Mouse (Mus musculus): Measurements from ENCODE around the gene Sync.

Sync gene

GRCm38 (mm10) chr4:129287472-129287981 is at the start of gene Sync:
Sync (plus strand) TSS chr4:129287617.
- peak; percentile 74 to 75 for DNase-seq

DNA sequence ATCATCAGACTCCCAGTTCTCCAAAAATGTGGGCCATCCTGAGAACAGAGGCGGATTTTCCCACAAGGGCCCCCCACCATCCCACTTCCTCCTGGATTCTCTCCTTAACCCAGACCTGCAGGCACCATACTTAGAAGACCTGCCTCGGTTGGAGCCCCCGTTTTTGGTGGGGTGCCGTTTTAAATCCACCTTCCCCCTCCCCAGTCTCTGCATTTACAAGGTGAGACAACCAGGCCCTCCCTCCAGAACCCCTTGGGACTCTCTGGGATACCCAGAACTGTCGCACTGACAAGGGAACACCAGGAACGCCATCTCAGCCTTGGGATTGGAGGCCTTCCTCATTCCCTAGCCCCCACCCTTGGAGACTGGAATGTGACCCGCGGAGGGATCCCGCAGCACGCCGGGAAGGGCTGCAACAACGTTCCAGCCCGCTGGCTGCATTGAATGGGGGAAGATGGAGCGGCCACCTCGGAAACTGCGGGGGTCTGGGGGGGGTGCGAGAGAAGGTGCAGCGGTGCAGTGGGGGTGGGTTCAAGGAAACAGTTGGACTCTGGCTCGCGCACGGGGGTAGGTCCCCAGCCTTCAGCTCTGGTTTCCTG is 49.5 kb upstream of the Sync start:
- peak; percentile 55 to 58 for DNase-seq

- no peak for DNase-seq
Observed at GRCm38 (mm10) chr4:129238579-129239016, 48.8 kb upstream of the Sync start.

DNA sequence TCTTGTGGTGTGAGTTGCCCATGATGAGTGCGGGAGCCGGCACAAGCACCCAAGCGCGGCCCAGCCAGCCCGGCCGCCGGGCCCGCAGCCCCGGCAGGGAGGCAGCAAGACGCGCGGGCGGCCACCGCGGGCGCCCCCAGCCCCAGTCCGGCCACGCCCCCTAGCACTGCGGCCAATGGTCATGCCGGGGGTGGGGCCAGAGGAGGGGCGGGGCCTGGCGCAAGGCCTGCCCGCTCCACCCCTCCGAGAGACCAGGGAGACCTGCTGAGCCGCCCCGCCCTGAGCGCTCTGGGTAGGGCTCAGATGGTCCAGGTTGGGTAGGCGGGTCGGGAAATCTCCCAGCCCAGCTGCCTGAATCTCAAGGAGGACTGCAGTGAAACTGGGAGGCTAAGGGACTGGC is 48.3 kb upstream of the Sync start:
- DNase-seq, result peak; percentile 92 to 93

GRCm38 (mm10) chr4:129241898-129242297 is 45.5 kb upstream of the Sync start:
- DNase-seq, result peak in 1 of 2 experiments; percentile 19

DNA sequence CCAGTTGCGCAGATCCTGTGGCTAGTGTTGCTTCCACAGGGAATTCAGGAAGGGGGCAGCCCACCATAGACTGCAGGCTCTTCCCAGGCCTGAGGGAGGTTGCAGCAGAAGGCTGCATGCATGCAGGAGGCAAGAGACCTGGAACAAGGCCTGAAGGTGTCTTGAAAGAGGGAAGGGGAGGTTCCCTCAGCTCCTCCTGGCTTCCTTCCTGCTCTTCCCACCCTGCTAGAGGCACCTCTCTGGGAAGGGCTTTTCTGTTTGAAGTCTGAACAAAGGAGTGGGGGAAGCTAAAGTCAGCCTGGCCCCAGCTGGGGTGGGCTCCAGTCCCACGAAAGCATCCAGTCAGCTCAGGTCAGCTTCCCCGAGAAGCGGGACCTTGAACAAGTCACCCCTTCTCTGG is 45.1 kb upstream of the Sync start:
- peak in 1 of 2 experiments; percentile 16 for DNase-seq

DNA sequence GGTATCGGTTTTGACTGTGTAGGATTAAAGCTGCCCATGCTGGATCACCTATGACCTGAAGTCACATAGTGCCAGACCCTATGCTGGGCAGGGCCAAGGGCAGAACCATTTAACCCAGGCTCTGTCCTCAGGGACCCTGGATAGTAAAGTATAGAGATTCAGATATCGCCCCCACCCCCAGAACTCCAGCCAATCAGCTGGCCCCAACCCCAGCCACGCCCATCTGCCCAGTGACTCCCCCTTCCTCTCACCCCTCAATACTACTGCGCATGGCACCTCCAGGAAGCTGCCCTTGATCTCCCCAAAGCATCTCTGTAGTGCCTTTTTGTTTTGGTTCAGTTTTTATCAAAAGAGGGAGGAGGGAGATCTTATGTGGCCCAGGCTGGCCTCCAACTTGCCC is 44.7 kb upstream of the Sync start:
- DNase-seq, result peak in 1 of 2 experiments; percentile 18

DNA sequence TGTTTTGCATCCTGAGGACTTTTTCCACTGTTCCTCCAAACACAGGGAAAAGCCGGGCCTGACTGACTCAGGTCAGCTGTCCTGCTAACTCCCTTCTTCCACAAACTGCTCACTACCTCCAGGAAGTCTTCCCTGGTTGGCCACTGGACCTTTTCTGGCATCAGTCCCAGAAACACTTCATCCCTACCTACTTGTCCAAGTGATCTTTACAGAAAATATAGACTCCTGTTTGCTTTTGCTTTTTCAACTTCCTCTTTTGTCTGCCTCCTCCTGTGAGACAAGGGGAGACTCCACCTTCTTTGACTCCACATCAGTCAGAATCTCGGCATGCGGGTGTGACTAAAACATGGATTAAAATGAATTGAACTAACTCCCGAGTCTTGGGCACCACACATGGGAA is 42.6 kb upstream of the Sync start:
- no peak for DNase-seq

GRCm38 (mm10) chr4:129246360-129247301 is 40.8 kb upstream of the Sync start:
- no peak for DNase-seq

DNA sequence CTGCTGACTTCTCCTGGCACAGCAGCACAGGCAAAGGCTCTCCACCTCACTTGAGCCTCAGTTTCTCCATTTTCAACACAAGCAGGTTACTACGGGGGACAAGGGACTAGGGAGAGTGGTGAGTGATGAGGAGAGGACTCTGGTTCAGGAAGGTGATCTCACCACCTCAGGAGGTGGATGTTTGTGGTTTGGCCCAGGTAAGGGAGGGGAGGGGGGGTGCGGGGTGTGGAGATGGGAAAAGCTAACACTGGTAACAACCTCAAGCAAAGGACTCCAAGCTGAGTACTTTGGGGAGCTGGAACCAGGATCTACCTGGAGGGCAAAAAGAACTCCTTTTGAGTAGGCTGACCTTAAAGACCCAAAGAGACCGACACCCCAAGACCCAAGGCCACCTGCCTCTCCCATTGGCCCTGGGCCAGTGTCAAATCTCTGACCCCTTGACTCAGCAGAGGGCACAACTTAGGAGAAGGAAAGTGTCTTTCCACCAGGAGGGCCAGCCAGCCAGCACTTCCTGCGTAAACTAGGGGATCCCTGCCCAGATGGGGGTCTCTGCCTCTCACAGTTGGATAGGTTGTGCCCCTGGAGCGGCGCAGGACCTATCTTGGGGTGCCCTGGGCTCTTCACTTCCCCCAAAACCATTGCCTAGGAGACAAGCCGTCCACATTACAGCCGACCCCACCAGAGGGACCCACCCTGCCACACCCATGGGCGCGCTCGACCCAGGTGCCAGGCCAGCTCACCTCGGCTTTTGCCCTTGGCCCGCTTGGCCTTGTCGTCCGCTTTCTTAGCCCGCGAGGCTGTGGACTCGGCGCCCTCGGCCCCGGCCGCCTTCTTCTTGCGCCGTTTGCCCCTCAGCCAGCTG is 39.8 kb upstream of the Sync start:
- DNase-seq, result peak in 1 of 2 experiments; percentile 28

DNA sequence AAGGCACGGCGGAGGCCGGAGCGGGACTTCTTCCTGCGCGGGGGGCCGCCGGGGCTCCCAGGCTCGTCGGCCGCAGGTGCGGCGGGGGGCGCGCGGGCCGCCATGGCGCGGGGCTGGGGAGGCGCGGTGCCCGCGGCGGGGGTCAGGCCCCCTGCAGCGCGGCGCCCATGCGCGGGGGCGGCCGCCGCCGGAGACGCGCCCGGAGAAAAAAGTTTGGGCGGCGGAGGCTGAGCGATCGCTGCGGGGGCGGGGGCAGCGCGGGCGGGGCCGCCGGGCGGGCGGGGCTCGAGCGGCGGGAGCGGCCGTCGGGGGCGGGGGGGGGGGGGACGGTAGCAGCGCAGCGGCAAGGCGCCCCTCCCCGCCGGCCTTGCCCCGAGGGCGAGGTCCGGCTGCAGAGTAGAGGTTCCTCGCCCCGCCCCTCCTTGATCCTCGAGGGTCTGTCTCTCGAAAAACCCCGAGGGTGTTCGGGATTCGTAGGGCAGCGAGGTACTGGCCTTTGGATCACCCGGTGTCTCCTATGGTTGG is 39.1 kb upstream of the Sync start:
- peak in 1 of 2 experiments; percentile 23 for DNase-seq

DNA sequence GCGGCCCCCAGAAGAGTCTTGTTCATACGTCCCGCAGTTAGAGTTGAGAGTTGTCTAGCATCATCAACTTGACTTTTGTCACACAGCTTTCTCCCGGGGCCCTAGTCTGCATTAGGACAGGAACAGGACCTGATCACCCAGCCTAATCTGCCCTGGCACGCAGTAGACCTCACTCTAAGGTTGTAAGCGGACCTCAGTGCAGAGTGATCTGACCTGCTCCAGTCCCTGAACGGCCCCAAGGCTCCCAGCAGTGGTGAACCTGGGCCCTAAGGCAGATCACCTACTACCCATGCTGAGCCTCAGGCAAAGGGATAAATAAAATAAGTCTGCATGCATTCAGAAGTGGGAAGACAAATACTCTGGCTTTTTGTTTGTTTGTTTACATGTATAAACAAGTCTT is 38.1 kb upstream of the Sync start:
- no peak for DNase-seq

DNA sequence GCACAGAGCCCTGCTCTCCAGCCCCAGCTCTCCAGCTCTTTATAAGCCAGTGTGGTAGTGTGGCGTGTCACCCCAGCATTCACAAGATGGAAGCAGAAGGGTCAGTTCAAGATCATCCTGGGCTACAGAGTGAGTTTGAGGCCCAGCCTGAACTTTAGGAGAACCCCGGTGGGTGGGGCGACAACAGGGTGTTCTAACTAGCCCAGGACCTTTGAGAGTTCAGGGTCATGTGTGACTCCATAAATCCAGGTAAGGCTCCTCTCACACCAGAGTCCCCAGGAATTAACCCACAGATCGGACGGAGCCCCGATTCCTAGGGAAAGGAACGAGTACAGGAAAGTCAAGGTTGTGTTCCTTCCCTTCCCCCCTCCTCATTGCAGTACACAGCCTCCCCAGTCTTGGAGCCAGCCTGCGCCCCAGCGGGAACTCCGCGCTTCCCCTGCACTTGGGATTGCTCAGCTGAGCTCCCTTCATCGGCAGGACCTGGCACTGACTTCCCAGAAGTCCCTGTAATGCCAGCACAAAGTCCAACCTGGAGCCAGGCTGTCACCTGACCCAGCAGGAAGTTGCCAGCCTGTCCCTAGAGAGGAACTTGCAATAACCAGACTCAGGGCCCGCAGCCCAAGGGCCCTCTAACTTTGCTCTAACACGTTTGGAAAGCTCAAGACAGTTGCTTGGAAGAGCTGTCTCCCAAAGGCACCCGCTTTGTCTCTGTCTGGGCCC is 36.5 kb upstream of the Sync start:
- peak in 1 of 2 experiments; percentile 57 for DNase-seq

GRCm38 (mm10) chr4:129251482-129252125 is 35.8 kb upstream of the Sync start:
- peak in 1 of 2 experiments; percentile 22 for DNase-seq

- no peak for DNase-seq
Observed at GRCm38 (mm10) chr4:129252492-129252891, 34.9 kb upstream of the Sync start.

- no peak for DNase-seq
Observed at GRCm38 (mm10) chr4:129254571-129254970, 32.8 kb upstream of the Sync start.

DNA sequence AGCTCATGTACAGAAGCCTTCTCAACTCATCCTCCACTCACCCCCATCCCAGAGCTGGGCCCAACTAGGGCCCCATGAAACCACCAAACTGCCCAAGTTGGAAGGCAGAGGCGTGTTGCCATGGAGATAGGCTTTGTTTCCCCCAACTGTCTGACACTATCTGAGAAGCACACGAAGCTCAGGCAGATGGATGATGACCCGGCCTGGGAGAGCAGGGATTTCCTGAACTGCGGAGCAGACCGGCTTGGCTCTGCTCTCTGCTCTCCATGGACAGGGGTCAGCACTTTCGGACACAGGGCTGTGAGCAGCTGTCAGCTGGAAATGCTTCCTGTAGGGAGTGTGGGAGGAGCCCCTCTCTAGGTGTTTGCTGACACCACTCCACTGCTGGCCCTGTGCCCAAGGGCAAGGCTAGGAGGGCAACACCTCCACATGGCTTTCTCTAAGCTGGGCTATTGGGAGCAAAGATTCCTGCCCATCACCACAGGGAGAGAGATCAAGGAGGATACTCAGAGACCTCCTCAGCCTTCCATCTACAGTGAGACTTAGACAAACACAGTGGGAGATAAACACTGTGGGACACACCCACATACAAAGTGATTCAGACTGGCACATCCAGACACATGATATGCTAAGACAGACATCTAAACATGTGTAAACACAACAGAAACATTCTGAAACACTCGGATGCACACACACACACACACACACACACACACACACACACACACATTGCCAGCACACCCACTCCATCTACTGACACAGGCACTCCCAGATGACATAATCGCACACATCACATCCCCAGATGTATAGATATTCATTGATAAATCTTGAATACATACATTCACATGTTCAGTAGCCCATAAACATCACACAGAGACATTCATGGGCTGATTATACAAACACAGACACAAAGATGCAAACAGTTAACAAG is 30.7 kb upstream of the Sync start:
- DNase-seq, result no peak

DNA sequence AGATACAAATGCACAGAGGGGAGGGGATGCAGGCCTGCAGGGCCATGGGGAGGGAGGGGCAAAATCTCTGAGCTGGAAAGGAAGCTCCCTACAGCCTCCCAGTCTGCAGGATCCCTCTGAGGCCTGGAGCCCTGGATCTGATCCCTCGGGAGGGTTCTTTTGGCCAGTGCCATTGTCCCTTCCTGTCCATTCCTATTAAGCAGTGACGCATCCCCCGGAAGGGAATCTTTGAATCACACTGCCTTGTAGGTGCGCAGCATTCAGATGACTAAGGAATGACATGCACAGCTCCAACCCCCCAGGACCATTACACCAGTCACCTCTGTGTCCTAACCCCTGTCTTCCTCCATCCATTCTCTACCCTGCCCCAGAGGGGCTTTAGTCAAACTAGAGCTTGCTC is 28.3 kb upstream of the Sync start:
- no peak for DNase-seq

GRCm38 (mm10) chr4:129260678-129261077 is 26.7 kb upstream of the Sync start:
- DNase-seq, result peak; percentile 41 to 49

GRCm38 (mm10) chr4:129261196-129261595 is 26.2 kb upstream of the Sync start, which contains the start of gene C77080:
C77080 (minus strand) TSS chr4:129261404.
- no peak for DNase-seq

All from cerebellum, postnatal 10 days (tissue).